Mouse (Mus musculus): Measurements from ENCODE around the gene Snx30. TPM values are rescaled to one million over a fixed set of nuclear protein-coding genes. Genes with fewer than 3 reads are reported as not detected.

Snx30 gene
- polyA plus RNA-seq, 1 experiment from 2014 or later, result 7.1 TPM

- WGBS, result 91% methylated on average over 5 of the region's 5 CpGs
- no peaks in the 10 kb centered on the region for H3K9me3 ChIP-seq (replicated peaks; ENCODE audit: control insufficient read depth, low read length)
- ATAC-seq (replicated peaks; ENCODE audit: insufficient number of reproducible peaks, low FRiP score, low TSS enrichment, low read depth), result no peak
Measured at GRCm38 (mm10) chr4:59880725-59881124, 75.1 kb downstream of the Snx30 start.

GRCm38 (mm10) chr4:59881210-59881609, 75.6 kb downstream of the Snx30 start:
- WGBS, result 86% methylated on average over 2 of the region's 2 CpGs
- H3K9ac ChIP-seq (replicated peaks; ENCODE audit: low read length), result no peak overlapping the region
- no peaks in the 10 kb centered on the region for H3K36me3 ChIP-seq (replicated peaks; ENCODE audit: control insufficient read depth, insufficient read depth, low read depth, low read length)
- ATAC-seq (replicated peaks; ENCODE audit: insufficient number of reproducible peaks, low FRiP score, low TSS enrichment, low read depth), result no peak
- DNase-seq (ENCODE audit: low spot score), result no peak
- H3K4me2 ChIP-seq (ENCODE audit: low read depth, low read length), result no peak overlapping the region
- no peaks in the 10 kb centered on the region for H3K4me1 ChIP-seq (ENCODE audit: control insufficient read depth, insufficient read depth, low read length)
- H3K27me3 ChIP-seq (ENCODE audit: control insufficient read depth, insufficient read depth, low read length), result no peaks in the 10 kb centered on the region
- no peak overlapping the region for H3K4me3 ChIP-seq (ENCODE audit: low read depth, low read length)
- H3K27ac ChIP-seq (replicated peaks; ENCODE audit: low read depth, low read length), result no peak overlapping the region
- H3K9me3 ChIP-seq (replicated peaks; ENCODE audit: control insufficient read depth, low read length), result no peaks in the 10 kb centered on the region

More at GRCm38 (mm10) chr4:59880725-59881124, 75.1 kb downstream of the Snx30 start:
- H3K27me3 ChIP-seq (ENCODE audit: control insufficient read depth, insufficient read depth, low read length), result no peaks in the 10 kb centered on the region
- no peak overlapping the region for H3K4me3 ChIP-seq (ENCODE audit: low read depth, low read length)
- no peak for DNase-seq (ENCODE audit: low spot score)
- H3K36me3 ChIP-seq (replicated peaks; ENCODE audit: control insufficient read depth, insufficient read depth, low read depth, low read length), result no peaks in the 10 kb centered on the region
- no peak overlapping the region for H3K9ac ChIP-seq (replicated peaks; ENCODE audit: low read length)
- H3K4me1 ChIP-seq (ENCODE audit: control insufficient read depth, insufficient read depth, low read length), result no peaks in the 10 kb centered on the region
- no peak overlapping the region for H3K27ac ChIP-seq (replicated peaks; ENCODE audit: low read depth, low read length)
- no peak overlapping the region for H3K4me2 ChIP-seq (ENCODE audit: low read depth, low read length)

DNA sequence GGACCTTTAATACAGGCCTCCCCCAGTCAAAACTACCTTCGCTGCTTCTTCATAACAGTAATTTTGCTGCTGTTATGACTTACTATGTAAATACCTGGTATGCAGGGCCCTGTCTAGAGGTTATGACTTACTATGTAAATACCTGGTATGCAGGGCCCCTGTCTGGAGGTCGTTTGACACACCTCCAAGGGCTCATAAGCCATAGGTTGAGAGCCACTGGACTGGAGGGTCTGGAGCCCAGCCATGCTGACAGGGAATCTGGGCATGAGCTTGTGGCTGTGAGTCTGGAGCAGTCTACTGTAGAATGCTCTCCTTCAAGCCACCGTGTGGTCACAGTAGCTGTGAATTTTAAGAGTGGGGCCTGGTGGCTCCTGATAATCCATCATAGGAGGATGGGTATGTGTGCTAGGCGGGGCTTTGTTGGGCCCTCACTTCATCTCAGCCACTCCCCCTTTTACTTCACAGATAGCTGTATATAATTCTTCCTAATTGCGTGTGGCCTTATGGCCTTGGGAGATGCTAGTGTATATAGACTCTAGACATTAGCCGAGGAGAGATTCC, 78.6 kb downstream of the Snx30 start:
- DNase-seq (ENCODE audit: low spot score) (no peak), ATAC-seq (replicated peaks; ENCODE audit: insufficient number of reproducible peaks, low FRiP score, low TSS enrichment, low read depth) (no peak)
- Histone ChIP-seq H3K9me3 (replicated peaks; ENCODE audit: control insufficient read depth, low read length) (no peaks in the 10 kb centered on the region), H3K4me1 (ENCODE audit: control insufficient read depth, insufficient read depth, low read length) (no peaks in the 10 kb centered on the region), H3K9ac (replicated peaks; ENCODE audit: low read length) (no peak overlapping the region), H3K36me3 (replicated peaks; ENCODE audit: control insufficient read depth, insufficient read depth, low read depth, low read length) (no peaks in the 10 kb centered on the region), H3K27ac (replicated peaks; ENCODE audit: low read depth, low read length) (no peak overlapping the region), H3K4me3 (ENCODE audit: low read depth, low read length) (no peak overlapping the region), H3K27me3 (ENCODE audit: control insufficient read depth, insufficient read depth, low read length) (no peaks in the 10 kb centered on the region), H3K4me2 (ENCODE audit: low read depth, low read length) (no peak overlapping the region)
- 84% methylated on average over 6 of the region's 6 CpGs for WGBS

GRCm38 (mm10) chr4:59886281-59886680, 80.6 kb downstream of the Snx30 start:
- DNase-seq (ENCODE audit: low spot score) (no peak), ATAC-seq (replicated peaks; ENCODE audit: insufficient number of reproducible peaks, low FRiP score, low TSS enrichment, low read depth) (no peak)
- Histone ChIP-seq H3K9ac (replicated peaks; ENCODE audit: low read length) (no peak overlapping the region), H3K27ac (replicated peaks; ENCODE audit: low read depth, low read length) (no peak overlapping the region), H3K36me3 (replicated peaks; ENCODE audit: control insufficient read depth, insufficient read depth, low read depth, low read length) (no peaks in the 10 kb centered on the region), H3K4me3 (ENCODE audit: low read depth, low read length) (no peak overlapping the region), H3K9me3 (replicated peaks; ENCODE audit: control insufficient read depth, low read length) (no peaks in the 10 kb centered on the region), H3K27me3 (ENCODE audit: control insufficient read depth, insufficient read depth, low read length) (no peaks in the 10 kb centered on the region), H3K4me1 (ENCODE audit: control insufficient read depth, insufficient read depth, low read length) (no peaks in the 10 kb centered on the region), H3K4me2 (ENCODE audit: low read depth, low read length) (no peak overlapping the region)
- 88% methylated on average over 6 of the region's 6 CpGs for WGBS

GRCm38 (mm10) chr4:59887011-59887410, 81.4 kb downstream of the Snx30 start:
- no peaks in the 10 kb centered on the region for H3K27me3 ChIP-seq (ENCODE audit: control insufficient read depth, insufficient read depth, low read length)
- 93% methylated on average over 5 of the region's 5 CpGs for WGBS
- DNase-seq (ENCODE audit: low spot score) (no peak), ATAC-seq (replicated peaks; ENCODE audit: insufficient number of reproducible peaks, low FRiP score, low TSS enrichment, low read depth) (no peak)
- H3K27ac ChIP-seq (replicated peaks; ENCODE audit: low read depth, low read length), result no peak overlapping the region
- H3K9me3 ChIP-seq (replicated peaks; ENCODE audit: control insufficient read depth, low read length), result no peaks in the 10 kb centered on the region
- no peak overlapping the region for H3K4me3 ChIP-seq (ENCODE audit: low read depth, low read length)
- H3K4me1 ChIP-seq (ENCODE audit: control insufficient read depth, insufficient read depth, low read length), result no peaks in the 10 kb centered on the region
- H3K4me2 ChIP-seq (ENCODE audit: low read depth, low read length), result no peak overlapping the region
- H3K9ac ChIP-seq (replicated peaks; ENCODE audit: low read length), result no peak overlapping the region
- H3K36me3 ChIP-seq (replicated peaks; ENCODE audit: control insufficient read depth, insufficient read depth, low read depth, low read length), result no peaks in the 10 kb centered on the region

GRCm38 (mm10) chr4:59888014-59888413, 82.4 kb downstream of the Snx30 start:
- no peaks in the 10 kb centered on the region for H3K27me3 ChIP-seq (ENCODE audit: control insufficient read depth, insufficient read depth, low read length)
- no peaks in the 10 kb centered on the region for H3K4me1 ChIP-seq (ENCODE audit: control insufficient read depth, insufficient read depth, low read length)
- ATAC-seq (replicated peaks; ENCODE audit: insufficient number of reproducible peaks, low FRiP score, low TSS enrichment, low read depth), result no peak
- H3K27ac ChIP-seq (replicated peaks; ENCODE audit: low read depth, low read length), result no peak overlapping the region
- H3K4me2 ChIP-seq (ENCODE audit: low read depth, low read length), result no peak overlapping the region
- DNase-seq (ENCODE audit: low spot score), result no peak
- H3K4me3 ChIP-seq (ENCODE audit: low read depth, low read length), result no peak overlapping the region
- H3K9ac ChIP-seq (replicated peaks; ENCODE audit: low read length), result no peak overlapping the region
- no peaks in the 10 kb centered on the region for H3K36me3 ChIP-seq (replicated peaks; ENCODE audit: control insufficient read depth, insufficient read depth, low read depth, low read length)
- 88% methylated on average over 5 of the region's 5 CpGs for WGBS
- H3K9me3 ChIP-seq (replicated peaks; ENCODE audit: control insufficient read depth, low read length), result no peaks in the 10 kb centered on the region

GRCm38 (mm10) chr4:59890086-59890600, 84.5 kb downstream of the Snx30 start:
- no peak for DNase-seq (ENCODE audit: low spot score)
- ATAC-seq (replicated peaks; ENCODE audit: insufficient number of reproducible peaks, low FRiP score, low TSS enrichment, low read depth), result 0 out of 2 replicates have a peak, but pooled peaks have one; percentile 20
- no peak overlapping the region for H3K27ac ChIP-seq (replicated peaks; ENCODE audit: low read depth, low read length)
- no peak overlapping the region for H3K4me2 ChIP-seq (ENCODE audit: low read depth, low read length)
- WGBS, result 84% methylated on average over 6 of the region's 6 CpGs
- H3K4me1 ChIP-seq (ENCODE audit: control insufficient read depth, insufficient read depth, low read length), result no peaks in the 10 kb centered on the region
- no peak overlapping the region for H3K9ac ChIP-seq (replicated peaks; ENCODE audit: low read length)
- H3K9me3 ChIP-seq (replicated peaks; ENCODE audit: control insufficient read depth, low read length), result no peaks in the 10 kb centered on the region
- no peaks in the 10 kb centered on the region for H3K36me3 ChIP-seq (replicated peaks; ENCODE audit: control insufficient read depth, insufficient read depth, low read depth, low read length)
- no peaks in the 10 kb centered on the region for H3K27me3 ChIP-seq (ENCODE audit: control insufficient read depth, insufficient read depth, low read length)
- no peak overlapping the region for H3K4me3 ChIP-seq (ENCODE audit: low read depth, low read length)

GRCm38 (mm10) chr4:59891723-59892416, 86.2 kb downstream of the Snx30 start:
- Histone ChIP-seq H3K4me2 (ENCODE audit: low read depth, low read length) (no peak overlapping the region), H3K9ac (replicated peaks; ENCODE audit: low read length) (no peak overlapping the region), H3K27me3 (ENCODE audit: control insufficient read depth, insufficient read depth, low read length) (no peaks in the 10 kb centered on the region), H3K4me3 (ENCODE audit: low read depth, low read length) (no peak overlapping the region), H3K27ac (replicated peaks; ENCODE audit: low read depth, low read length) (no peak overlapping the region), H3K9me3 (replicated peaks; ENCODE audit: control insufficient read depth, low read length) (no peaks in the 10 kb centered on the region), H3K4me1 (ENCODE audit: control insufficient read depth, insufficient read depth, low read length) (no peaks in the 10 kb centered on the region), H3K36me3 (replicated peaks; ENCODE audit: control insufficient read depth, insufficient read depth, low read depth, low read length) (no peaks in the 10 kb centered on the region)
- 90% methylated on average over 10 of the region's 10 CpGs for WGBS
- ATAC-seq (replicated peaks; ENCODE audit: insufficient number of reproducible peaks, low FRiP score, low TSS enrichment, low read depth), result no peak
- DNase-seq (ENCODE audit: low spot score), result no peak

All from embryonic facial prominence, embryonic 11.5 days (tissue).